Mouse (Mus musculus) liver, embryonic 16.5 days (tissue): Measurements from ENCODE around the gene Atad3a. TPM values are rescaled to one million over a fixed set of nuclear protein-coding genes. Genes with fewer than 3 reads are reported as not detected.

ENCODE experiments used
- ATAC-seq: fragments of 200-750 bp; cut with Nextera tagmentation; 2 replicates; pipeline ENCODE4 v1.8.0; 2017; ENCODE audit warnings: low read depth, mild to moderate bottlenecking, moderate number of reproducible peaks, moderate library complexity
- H3K27ac ChIP-seq: fragments of 300-500 bp; sonication (generic); 2 replicates; pipeline ENCODE4 v1.5.1; 2014; ENCODE audit warnings: mild to moderate bottlenecking, low read length
- H3K27me3 ChIP-seq: fragments of 300-500 bp; sonication (generic); 2 replicates; pipeline ENCODE4 v1.6.1; 2014; ENCODE audit warnings: low read depth, low read length, mixed read lengths; ENCODE audit not compliant: control insufficient read depth, insufficient read depth
- H3K36me3 ChIP-seq: fragments of 300-500 bp; sonication (generic); 2 replicates; pipeline ENCODE4 v1.6.1; 2014; ENCODE audit warnings: mild to moderate bottlenecking; ENCODE audit not compliant: control insufficient read depth, insufficient read depth
- H3K4me1 ChIP-seq: fragments of 300-500 bp; sonication (generic); 2 replicates; pipeline ENCODE4 v1.6.1; 2014; ENCODE audit warnings: low read depth, low read length, mixed read lengths; ENCODE audit not compliant: control insufficient read depth
- H3K4me2 ChIP-seq: fragments of 300-500 bp; sonication (generic); 2 replicates; pipeline ENCODE4 v1.6.1; 2014; ENCODE audit warnings: low read depth, low read length, mixed read lengths
- H3K4me3 ChIP-seq: fragments of 300-500 bp; sonication (generic); 2 replicates; pipeline ENCODE4 v1.5.1; 2014; ENCODE audit warnings: low read depth, mild to moderate bottlenecking, low read length
- H3K9ac ChIP-seq: fragments of 300-500 bp; sonication (generic); 2 replicates; pipeline ENCODE4 v1.6.1; 2014; ENCODE audit warnings: low read depth, low read length
- H3K9me3 ChIP-seq: fragments of 300-500 bp; sonication (generic); replicated peaks from 2 replicates; pipeline ENCODE4 v1.6.1; 2016; ENCODE audit warnings: low read length; ENCODE audit not compliant: control insufficient read depth
- WGBS: fragments of 180-500 bp; shearing (Covaris S2); extraction: QIAGEN DNeasy Blood & Tissue Kit; methylation state at CpG from one replicate; pipeline ENCODE4 v1.1.7; 2014; ENCODE audit not compliant: insufficient replicate concordance; 5-methylcytosine and 5-hydroxymethylcytosine counted together
- polyA plus RNA-seq: library from polyadenylated mRNA; unstranded; fragments of >200 nt; fragmentation: Nextera tagmentation; extraction: Ambion mirVana; gene quantifications from 2 replicates; pipeline ENCODE4 v1.2.1, GENCODE M21; 2015

Atad3a gene
- polyA plus RNA-seq, 1 experiment from 2014 or later = 49.5 TPM

DNA sequence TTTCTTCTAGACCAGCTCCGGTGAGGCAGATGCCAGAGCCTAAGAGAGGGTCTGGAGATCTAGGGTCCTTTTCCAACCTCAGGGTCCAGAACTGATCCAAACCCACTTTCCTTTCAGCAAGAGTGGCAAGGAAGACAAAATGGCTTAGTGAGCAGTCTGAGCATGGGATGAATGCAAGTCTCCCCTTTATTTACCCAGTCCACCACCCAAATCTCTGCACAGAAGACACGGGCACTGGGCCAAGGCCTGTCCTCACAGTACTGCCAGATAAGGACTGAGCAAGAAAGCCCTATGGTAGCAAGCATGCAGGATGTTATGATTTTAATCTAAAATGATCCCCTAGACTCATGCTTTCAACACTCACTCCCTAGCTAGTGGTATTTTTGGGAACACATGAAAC, 16.9 kb upstream of the Atad3a start:
- Histone ChIP-seq H3K36me3 (no peaks in the 10 kb centered on the region), H3K27me3 (peaks cover 38% of the 10 kb centered on the region), H3K4me1 (peaks cover 18% of the 10 kb centered on the region), H3K4me3 (no peak overlapping the region), H3K9ac (no peak overlapping the region), H3K9me3 (no peaks in the 10 kb centered on the region), H3K27ac (no peak overlapping the region), H3K4me2 (no peak overlapping the region)
- WGBS = 54% methylated on average over 2 of the region's 2 CpGs
- no peak for ATAC-seq

DNA sequence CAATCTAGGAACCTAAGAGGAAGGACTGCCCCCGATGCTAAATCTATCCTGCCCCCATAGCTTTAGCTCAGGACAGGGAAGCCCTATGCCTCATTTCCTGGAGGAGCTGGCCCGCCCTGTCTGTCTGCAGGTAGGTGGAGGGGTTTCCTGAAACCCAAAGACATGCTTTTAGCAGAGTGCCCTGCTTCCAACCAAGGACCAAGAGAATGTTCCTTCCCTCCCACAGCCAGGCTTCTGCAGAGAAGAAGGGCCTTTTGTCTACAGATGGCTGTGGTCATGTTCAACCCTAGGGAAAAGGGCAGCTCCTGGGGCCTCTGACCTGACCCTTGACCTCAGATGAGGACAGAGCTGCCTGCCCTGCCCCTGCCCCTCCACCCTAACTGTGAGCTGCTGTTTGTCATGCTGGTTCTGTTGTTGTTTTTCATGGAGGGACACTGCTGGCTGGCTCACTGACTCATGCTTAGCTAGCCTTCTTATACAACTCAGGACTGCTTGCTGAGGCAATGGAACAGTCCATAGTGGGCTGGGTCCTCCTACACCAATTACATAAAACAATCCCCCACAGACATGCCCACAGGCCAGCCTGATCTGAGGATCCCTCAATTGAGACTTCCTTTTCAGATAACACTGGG, 15.9 kb upstream of the Atad3a start:
- H3K4me2 ChIP-seq = no peak overlapping the region
- ATAC-seq = peak; percentile 12; the same call in 1 of the 2 replicates
- H3K9ac ChIP-seq = no peak overlapping the region
- H3K4me3 ChIP-seq = no peak overlapping the region
- no peak overlapping the region for H3K27ac ChIP-seq
- H3K27me3 ChIP-seq = peaks cover 46% of the 10 kb centered on the region
- peaks cover 18% of the 10 kb centered on the region for H3K4me1 ChIP-seq
- no peaks in the 10 kb centered on the region for H3K36me3 ChIP-seq
- H3K9me3 ChIP-seq = no peaks in the 10 kb centered on the region
- 27% methylated on average over 2 of the region's 2 CpGs for WGBS

DNA sequence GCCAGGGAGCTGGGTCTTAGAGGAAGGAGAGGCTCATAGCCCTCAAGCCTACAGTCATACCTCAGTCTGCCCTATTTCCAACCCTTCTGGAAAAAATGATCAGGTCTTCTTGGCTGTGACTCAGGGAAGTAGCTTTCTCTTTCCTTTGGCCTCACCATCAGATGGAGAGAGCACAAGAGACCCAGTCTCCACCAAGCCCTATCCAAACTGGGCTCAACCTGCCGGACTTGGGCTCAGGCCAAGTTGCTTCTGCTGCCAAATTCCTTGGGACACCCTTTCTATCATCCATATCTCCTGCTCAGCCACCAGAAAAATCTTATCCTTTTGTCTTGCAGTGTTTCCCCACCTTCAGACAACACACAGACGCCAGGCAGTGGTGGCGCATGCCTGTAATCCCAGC, 15.0 kb upstream of the Atad3a start:
- no peaks in the 10 kb centered on the region for H3K36me3 ChIP-seq
- H3K27ac ChIP-seq = no peak overlapping the region
- no peaks in the 10 kb centered on the region for H3K9me3 ChIP-seq
- no peak for ATAC-seq
- peaks cover 48% of the 10 kb centered on the region for H3K27me3 ChIP-seq
- no peak overlapping the region for H3K9ac ChIP-seq
- no peak overlapping the region for H3K4me3 ChIP-seq
- peaks cover 18% of the 10 kb centered on the region for H3K4me1 ChIP-seq
- WGBS = 60% methylated on average over 3 of the region's 3 CpGs
- no peak overlapping the region for H3K4me2 ChIP-seq

DNA sequence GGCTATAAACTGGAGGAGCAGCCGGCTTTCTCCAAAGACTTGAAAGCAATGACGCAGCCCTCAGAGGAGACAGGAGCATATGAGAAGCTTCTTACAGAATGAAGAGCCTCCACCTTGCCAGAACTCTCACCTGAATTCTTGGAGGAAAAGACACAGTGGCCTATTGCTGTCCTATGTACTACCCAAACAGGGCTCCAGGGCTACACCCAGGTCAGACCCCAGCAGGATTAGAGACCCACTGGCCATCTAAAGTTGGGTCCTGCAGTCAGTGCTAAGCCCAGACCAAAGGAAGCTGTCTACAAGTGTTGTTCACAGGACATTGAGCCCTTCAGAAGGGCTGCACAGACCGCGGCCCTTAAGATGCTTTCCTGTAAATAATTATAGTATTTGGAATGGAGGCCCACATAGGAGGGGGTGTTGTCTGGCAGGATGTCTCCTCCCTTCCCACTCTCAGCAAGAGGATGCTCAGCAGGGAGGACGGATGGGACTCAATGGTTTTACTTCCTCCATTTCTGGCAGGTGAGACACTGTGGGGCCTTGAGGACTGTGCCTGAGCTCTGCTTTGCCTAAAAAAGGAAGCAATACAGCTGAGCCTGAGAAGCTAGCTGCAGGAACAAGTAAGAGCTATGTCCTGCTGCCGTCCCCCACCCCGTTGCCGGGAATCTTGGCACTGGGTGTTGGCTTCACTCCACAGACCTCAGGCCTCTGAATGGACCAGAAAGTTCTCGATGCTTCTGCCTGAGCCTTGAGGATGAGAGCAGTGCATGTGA, 14.3 kb upstream of the Atad3a start:
- H3K9me3 ChIP-seq = no peaks in the 10 kb centered on the region
- no peak overlapping the region for H3K9ac ChIP-seq
- H3K27ac ChIP-seq = no peak overlapping the region
- H3K27me3 ChIP-seq = peaks cover 51% of the 10 kb centered on the region
- peak overlapping the region; percentile 68; the same call in 1 of the 2 replicates for H3K4me2 ChIP-seq
- no peak for ATAC-seq
- WGBS = 32% methylated on average over 9 of the region's 9 CpGs
- H3K4me3 ChIP-seq = no peak overlapping the region; the same call in 1 of the 2 replicates
- H3K4me1 ChIP-seq = peaks cover 23% of the 10 kb centered on the region
- no peaks in the 10 kb centered on the region for H3K36me3 ChIP-seq

DNA sequence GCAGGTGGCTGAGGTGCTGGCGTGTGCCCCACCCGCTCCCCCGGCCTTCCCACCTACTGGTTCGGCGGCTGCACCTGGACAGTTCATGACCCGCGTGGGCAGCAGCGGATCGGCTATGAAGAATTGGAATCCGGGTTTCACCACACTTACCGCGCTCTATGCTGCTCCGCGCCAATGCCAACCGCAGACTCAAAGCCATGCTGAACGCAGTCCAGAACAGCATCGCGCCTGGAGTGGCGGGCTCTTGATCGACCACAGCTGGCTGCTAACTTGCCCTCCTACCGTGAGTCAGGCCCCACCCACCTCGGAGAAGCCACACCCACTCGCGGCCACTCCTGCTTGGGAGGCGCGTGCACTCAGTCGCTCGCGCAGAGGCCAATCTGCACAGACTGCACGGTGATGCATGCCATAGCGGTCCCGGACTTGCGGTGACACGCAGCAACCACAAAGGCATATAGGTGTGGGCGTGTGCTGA, 13.4 kb upstream of the Atad3a start, which contains the start of gene Vwa1:
Vwa1 (minus strand) TSS at position 419 of the 475 bp plus-strand sequence.
- no peak within 1 kb of the TSS for H3K9ac ChIP-seq
- H3K27me3 ChIP-seq = peaks cover 51% of the 10 kb centered on the region
- WGBS = under 1% methylated on average over 35 of the region's 35 CpGs
- peak; percentile 68 for ATAC-seq
- no peaks in the 10 kb centered on the region for H3K9me3 ChIP-seq
- H3K27ac ChIP-seq = no peak within 1 kb of the TSS
- peaks cover 28% of the 10 kb centered on the region for H3K4me1 ChIP-seq
- no peaks in the 10 kb centered on the region for H3K36me3 ChIP-seq
- peak within 1 kb of the TSS; percentile 41 for H3K4me3 ChIP-seq
- H3K4me2 ChIP-seq = peak within 1 kb of the TSS; percentile 68

DNA sequence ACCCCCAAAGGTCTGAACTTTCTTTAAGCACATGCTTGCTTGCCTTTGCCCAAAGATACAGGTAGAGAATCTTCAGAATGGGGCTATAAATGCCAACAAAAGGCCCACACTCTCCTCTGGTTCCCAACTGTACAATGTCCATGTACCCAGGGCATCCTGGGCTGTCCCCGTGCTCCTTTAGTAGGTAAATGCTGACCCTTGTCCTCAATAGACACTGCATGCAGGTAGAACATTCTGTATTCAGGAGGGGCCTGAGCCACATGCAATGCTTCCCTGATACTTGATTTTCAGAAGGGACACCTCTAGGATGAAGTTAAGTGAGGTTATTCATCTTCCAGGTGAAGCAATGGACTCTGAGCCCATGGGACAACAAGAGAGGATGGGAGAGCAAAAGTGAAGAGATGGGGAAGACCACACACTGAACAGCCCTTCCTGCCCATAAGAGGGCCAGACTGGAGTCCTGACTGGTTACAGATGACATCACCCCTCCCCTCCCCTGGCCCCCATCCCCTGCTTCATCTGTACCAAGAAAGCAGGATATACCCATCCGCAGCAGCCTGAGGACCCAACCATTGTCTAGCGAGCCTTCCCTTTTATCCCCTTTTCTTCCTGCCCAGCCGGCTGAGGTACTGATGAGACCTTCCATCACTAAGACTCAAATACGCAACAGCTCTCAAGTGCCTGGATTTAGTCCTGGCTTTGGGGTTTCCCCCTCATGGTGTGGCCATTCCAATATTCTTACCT, 12.6 kb upstream of the Atad3a start:
- no peak overlapping the region for H3K27ac ChIP-seq
- H3K4me2 ChIP-seq = no peak overlapping the region
- H3K36me3 ChIP-seq = no peaks in the 10 kb centered on the region
- ATAC-seq = no peak
- no peaks in the 10 kb centered on the region for H3K9me3 ChIP-seq
- no peak overlapping the region for H3K9ac ChIP-seq
- peaks cover 28% of the 10 kb centered on the region for H3K4me1 ChIP-seq
- H3K27me3 ChIP-seq = peaks cover 48% of the 10 kb centered on the region
- H3K4me3 ChIP-seq = no peak overlapping the region
- WGBS = 32% methylated on average over 5 of the region's 5 CpGs

DNA sequence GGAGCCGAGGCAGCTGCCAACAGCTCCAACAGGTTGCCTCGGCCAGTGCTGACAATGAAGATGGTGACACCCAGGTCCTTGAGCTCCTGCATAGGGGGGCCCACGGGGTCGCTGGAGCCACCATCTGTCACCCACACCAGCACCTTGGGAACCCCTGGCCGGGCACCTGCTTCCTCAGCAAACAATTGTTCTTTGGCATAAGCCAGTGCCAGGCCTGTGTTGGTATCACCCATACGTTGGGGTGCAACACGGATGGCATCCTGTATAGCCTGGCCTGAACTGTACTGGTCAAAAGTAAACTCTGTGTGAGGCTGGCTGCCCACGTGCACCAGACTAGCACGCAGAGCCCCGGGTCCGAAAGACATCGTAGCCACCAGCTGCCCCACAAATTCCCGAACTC, 11.9 kb upstream of the Atad3a start:
- no peak overlapping the region for H3K9ac ChIP-seq
- peaks cover 27% of the 10 kb centered on the region for H3K4me1 ChIP-seq
- H3K27me3 ChIP-seq = peaks cover 48% of the 10 kb centered on the region
- no peak overlapping the region for H3K4me2 ChIP-seq
- no peak overlapping the region for H3K4me3 ChIP-seq
- 68% methylated on average over 13 of the region's 13 CpGs for WGBS
- H3K27ac ChIP-seq = no peak overlapping the region
- H3K36me3 ChIP-seq = no peaks in the 10 kb centered on the region
- no peak for ATAC-seq
- no peaks in the 10 kb centered on the region for H3K9me3 ChIP-seq

DNA sequence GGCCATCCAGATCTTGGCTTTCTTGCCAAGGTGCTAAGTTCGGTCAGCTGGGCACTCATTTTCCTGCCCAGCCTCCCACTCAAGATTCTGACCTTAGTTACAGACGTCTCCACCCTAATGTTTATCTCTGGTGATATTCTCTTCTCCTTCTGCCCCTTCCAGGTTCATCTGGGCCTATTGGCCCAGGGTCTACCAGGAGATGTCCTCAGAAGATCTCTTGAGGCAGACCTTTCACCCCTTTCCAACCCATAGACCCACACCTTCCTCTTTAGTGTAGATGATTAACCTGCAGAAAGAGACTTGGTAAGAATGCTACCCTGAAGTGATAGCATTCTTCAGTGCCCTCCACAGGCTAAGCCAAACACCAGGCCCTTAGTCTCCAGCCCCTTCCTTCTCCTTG, 10.8 kb upstream of the Atad3a start:
- Histone ChIP-seq H3K9ac (no peak overlapping the region), H3K4me3 (no peak overlapping the region), H3K4me2 (no peak overlapping the region), H3K9me3 (no peaks in the 10 kb centered on the region), H3K4me1 (peaks cover 21% of the 10 kb centered on the region), H3K27ac (no peak overlapping the region), H3K27me3 (peaks cover 46% of the 10 kb centered on the region), H3K36me3 (no peaks in the 10 kb centered on the region)
- no peak for ATAC-seq
- WGBS = 64% methylated on average over 2 of the region's 2 CpGs
